In the genomic region with DNA sequence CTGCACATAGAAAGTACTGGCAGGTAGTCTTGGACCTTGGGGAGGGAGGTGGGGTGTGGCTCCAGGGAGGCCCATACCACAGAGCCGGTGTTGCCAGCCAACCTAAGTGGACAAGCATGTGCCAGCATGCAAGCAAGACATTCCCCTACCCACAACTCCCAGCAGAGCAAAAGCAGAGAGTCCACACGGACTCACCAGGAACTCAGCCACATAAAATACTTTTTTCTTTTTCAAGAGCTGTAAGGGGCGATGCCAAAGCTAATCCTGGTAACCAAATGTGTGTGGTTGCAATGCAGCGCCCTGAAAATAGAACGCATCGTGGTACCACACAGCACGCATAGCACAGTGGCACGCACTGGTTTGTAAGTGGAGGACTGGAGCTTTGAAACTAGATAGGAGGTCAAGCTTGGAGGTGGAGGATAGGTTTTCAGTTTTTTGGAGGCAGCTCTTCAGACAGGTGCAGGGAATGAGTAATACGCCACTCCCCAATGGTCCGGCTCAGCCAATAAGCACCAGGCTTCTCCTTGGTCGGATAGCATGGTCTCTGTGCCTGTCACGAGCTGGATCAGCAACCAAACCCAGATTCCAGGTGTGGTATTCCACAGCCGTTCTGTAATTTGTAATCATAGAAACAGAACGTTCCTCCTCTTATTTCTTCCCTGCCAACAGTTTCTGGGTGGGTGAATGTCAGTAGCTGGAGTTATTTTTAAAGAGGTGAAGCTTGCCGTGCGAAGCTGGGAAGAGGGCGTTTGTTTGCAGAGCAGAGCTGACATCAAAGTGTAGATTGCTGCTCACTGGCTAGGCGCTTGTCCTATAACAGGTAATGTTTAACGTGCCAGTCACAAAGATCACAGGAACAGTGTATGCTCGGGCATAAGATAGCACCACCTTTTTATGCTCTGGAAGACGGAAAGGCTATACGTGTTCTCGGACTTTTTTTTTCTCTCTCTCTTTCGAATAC, we compare ENCODE assay signal across 9 mouse cellular contexts.
A peak's percentile ranks its signal among the peaks of the same experiment; 100 is the strongest.
DNase-seq lines count a peak whose midpoint lies in the region; ATAC-seq and TF ChIP-seq lines count a peak whose summit lies in the region.
"Had no signal": no experiment of that assay in that cellular context is flagged by ENCODE, and none has a peak within 500 bp of the region (broad histone marks: within the 10 kb centered on the region; RNA-seq: fewer than 3 reads in every experiment).

No protein-coding gene starts in this region.

- ATAC-seq in intestine, postnatal 0 days: peak; percentile 92
- ATAC-seq in midbrain, postnatal 0 days (ENCODE audit: low FRiP score): peak; percentile 57; the same call in 1 of the 2 replicates

- H3K27me3 ChIP-seq in CH12.LX (replicated peaks): no peaks in the 10 kb centered on the region
- no peaks in the 10 kb centered on the region for H3K27me3 ChIP-seq in intestine, postnatal 0 days (replicated peaks; ENCODE audit: control insufficient read depth, insufficient read depth, low read length)
- no peaks in the 10 kb centered on the region for H3K27me3 ChIP-seq in midbrain, postnatal 0 days (ENCODE audit: insufficient read depth, low read length)
- no peaks in the 10 kb centered on the region for H3K27me3 ChIP-seq in thymus, adult 2 months (ENCODE audit: control insufficient read depth, insufficient read depth, low read length)
- H3K27me3 ChIP-seq: megakaryocyte, embryonic 14.5 days had no signal

- dilution Hi-C loops in CH12.LX (cut with MboI; ENCODE audit: extremely low pct_ligation_motif_present, extremely low pct_unique_long_range_greater_than_20kb, low sequenced_read_pairs): no loop called here

- no peak overlapping the region for H3K27ac ChIP-seq in CH12.LX (ENCODE audit: insufficient read depth, low read depth)
- H3K27ac ChIP-seq in intestine, postnatal 0 days (ENCODE audit: low read depth, low read length): peak overlapping the region; percentile 70
- no peak overlapping the region for H3K27ac ChIP-seq in midbrain, postnatal 0 days (ENCODE audit: low read depth, low read length)
- no peak overlapping the region for H3K27ac ChIP-seq in thymus, adult 2 months (ENCODE audit: control insufficient read depth, insufficient read depth, low read length)

- no peaks in the 10 kb centered on the region for H3K36me3 ChIP-seq in CH12.LX (replicated peaks in 1 of 2; ENCODE audit: control insufficient read depth in 1 of 2, insufficient read depth in 1 of 2, low read length in 1 of 2)
- H3K36me3 ChIP-seq in intestine, postnatal 0 days (ENCODE audit: control insufficient read depth, insufficient read depth): no peaks in the 10 kb centered on the region
- no peaks in the 10 kb centered on the region for H3K36me3 ChIP-seq in midbrain, postnatal 0 days (ENCODE audit: insufficient read depth, low read length)
- no peaks in the 10 kb centered on the region for H3K36me3 ChIP-seq in thymus, adult 2 months (ENCODE audit: control insufficient read depth, insufficient read depth, low read length)

- H3K4me1 ChIP-seq in CH12.LX (ENCODE audit: control insufficient read depth in 1 of 2, insufficient read depth in 2 of 2): peaks cover 8 to 35% of the 10 kb centered on the region in 2 experiments; a peak in 3 of 4 replicates
- peaks cover 3% of the 10 kb centered on the region; the same call in 1 of the 2 replicates for H3K4me1 ChIP-seq in intestine, postnatal 0 days (replicated peaks; ENCODE audit: control insufficient read depth, insufficient read depth, low read length)
- H3K4me1 ChIP-seq in midbrain, postnatal 0 days (ENCODE audit: insufficient read depth, low read length): no peaks in the 10 kb centered on the region
- H3K4me1 ChIP-seq in thymus, adult 2 months (replicated peaks; ENCODE audit: control insufficient read depth, insufficient read depth, low read length): 0 out of 2 replicates have a peak, but pooled peaks cover 2% of the 10 kb centered on the region
- H3K4me1 ChIP-seq: megakaryocyte, embryonic 14.5 days had no signal

- peak overlapping the region; percentile 3; the same call in 1 of the 2 replicates for H3K4me2 ChIP-seq in CH12.LX (ENCODE audit: insufficient read depth, low read depth, poor library complexity, severe bottlenecking)
- peak overlapping the region; percentile 60 for H3K4me2 ChIP-seq in intestine, postnatal 0 days (replicated peaks; ENCODE audit: low read depth)
- H3K4me2 ChIP-seq in midbrain, postnatal 0 days (ENCODE audit: low read depth, low read length, poor library complexity, severe bottlenecking): peak overlapping the region; percentile 35

- H3K4me3 ChIP-seq in CH12.LX (replicated peaks in 1 of 3; ENCODE audit: low read depth in 2 of 3, low read length in 2 of 3, poor library complexity in 1 of 3): no peak overlapping the region
- peak overlapping the region; percentile 53 for H3K4me3 ChIP-seq in intestine, postnatal 0 days (ENCODE audit: low read depth, low read length)
- peak overlapping the region; percentile 17; the same call in 1 of the 2 replicates for H3K4me3 ChIP-seq in midbrain, postnatal 0 days (ENCODE audit: low read depth, low read length)
- H3K4me3 ChIP-seq in thymus, adult 2 months (ENCODE audit: control insufficient read depth, insufficient read depth, low read length): no peak overlapping the region
- H3K4me3 ChIP-seq: megakaryocyte, embryonic 14.5 days had no signal

- WGBS in intestine, postnatal 0 days: 34% methylated on average over 24 of the region's 24 CpGs
- WGBS in midbrain, postnatal 0 days: 73% methylated on average over 24 of the region's 24 CpGs
- WGBS in thymus, adult 2 months: 88% methylated on average over 24 of the region's 24 CpGs

- TF ChIP-seq CTCF in CH12.LX (conservative IDR thresholded peaks at IDR 0.05 in 1 of 2, IDR thresholded peaks at IDR 0.05 in 1 of 2; ENCODE audit: low read depth in 2 of 2, low read length in 2 of 2): no peak
- TF ChIP-seq CTCF in intestine, postnatal 0 days (IDR thresholded peaks at IDR 0.05; ENCODE audit: low read depth): no peak
- TF ChIP-seq CTCF in midbrain, postnatal 0 days (IDR thresholded peaks at IDR 0.05): no peak
- TF ChIP-seq CTCF in thymus, adult 2 months (IDR thresholded peaks at IDR 0.05; ENCODE audit: borderline replicate concordance, control insufficient read depth, extremely low read depth, insufficient read depth, low read length, poor library complexity): no peak

- no peaks in the 10 kb centered on the region for H3K9me3 ChIP-seq in CH12.LX (replicated peaks; ENCODE audit: low read length)
- H3K9me3 ChIP-seq in intestine, postnatal 0 days (ENCODE audit: control insufficient read depth): no peaks in the 10 kb centered on the region
- H3K9me3 ChIP-seq in midbrain, postnatal 0 days (ENCODE audit: low read length): no peaks in the 10 kb centered on the region
- H3K9me3 ChIP-seq: megakaryocyte, embryonic 14.5 days had no signal

- H3K79me2 ChIP-seq in CH12.LX (replicated peaks; ENCODE audit: control insufficient read depth, extremely low read depth, insufficient read depth, poor library complexity, severe bottlenecking): no peaks in the 10 kb centered on the region

- in situ Hi-C loops in CH12.LX (cut with MboI; ENCODE audit: low pct_ligation_motif_present, low pct_unique_long_range_greater_than_20kb, low sequenced_read_pairs): no loop called here

- DNase-seq in CH12.LX (ENCODE audit: extremely low read depth): no peak
- peak; percentile 78 to 79 for DNase-seq in frontal cortex, adult 2 months (ENCODE audit: extremely low spot score in 1 of 2, low spot score in 1 of 2)
- peak; percentile 74 to 79 for DNase-seq in left cerebral cortex, adult 9 months (ENCODE audit: low spot score in 2 of 2)
- DNase-seq in midbrain, postnatal 0 days (ENCODE audit: low spot score): no peak
- DNase-seq in thymus, adult 2 months: no peak
- no peak for DNase-seq in cerebellum, adult 18-20 months
- DNase-seq in cerebellum, postnatal 10 days: no peak

- no peak for TF ChIP-seq POLR2A in CH12.LX (IDR thresholded peaks at IDR 0.05; ENCODE audit: low read depth, low read length)
- no peak for TF ChIP-seq POLR2A in thymus, adult 2 months (IDR thresholded peaks at IDR 0.05; ENCODE audit: control insufficient read depth, extremely low read depth, insufficient read depth, low read length, poor library complexity)

- TF ChIP-seq EP300 in CH12.LX (IDR thresholded peaks at IDR 0.05; ENCODE audit: low read length): no peak

- no peak overlapping the region for H3K9ac ChIP-seq in CH12.LX (ENCODE audit: insufficient read depth, low read depth)
- 0 out of 2 replicates have a peak overlapping the region, but pooled peaks have one; percentile 17 for H3K9ac ChIP-seq in intestine, postnatal 0 days (ENCODE audit: low read depth, low read length)
- H3K9ac ChIP-seq in midbrain, postnatal 0 days (replicated peaks; ENCODE audit: low read length, poor library complexity, severe bottlenecking): no peak overlapping the region

- no peak for TF ChIP-seq RAD21 in CH12.LX (IDR thresholded peaks at IDR 0.05; ENCODE audit: low read depth, low read length)

TF ChIP-seq in CH12.LX, 34 proteins besides CTCF, POLR2A, EP300 and RAD21:
- no peak for TF ChIP-seq KAT2A (IDR thresholded peaks at IDR 0.05; ENCODE audit: insufficient replicate concordance, low read length)
- TF ChIP-seq NRF1 (IDR thresholded peaks at IDR 0.05; ENCODE audit: low read depth, low read length): no peak
- no peak for TF ChIP-seq MAX (IDR thresholded peaks at IDR 0.05; ENCODE audit: low read length)
- no peak for TF ChIP-seq USF2 (conservative IDR thresholded peaks at IDR 0.05; ENCODE audit: low read depth, low read length)
- TF ChIP-seq GABPA (IDR thresholded peaks at IDR 0.05; ENCODE audit: insufficient replicate concordance, low read depth, low read length): no peak
- TF ChIP-seq MAZ (IDR thresholded peaks at IDR 0.05; ENCODE audit: low read depth, low read length): no peak
- TF ChIP-seq MXI1 (IDR thresholded peaks at IDR 0.05; ENCODE audit: low read depth, low read length): no peak
- no peak for TF ChIP-seq TBP (conservative IDR thresholded peaks at IDR 0.05; ENCODE audit: low read depth, low read length)
- no peak for TF ChIP-seq JUND (conservative IDR thresholded peaks at IDR 0.05; ENCODE audit: low read depth, low read length)
- TF ChIP-seq HCFC1 (IDR thresholded peaks at IDR 0.05; ENCODE audit: low read depth, low read length): no peak
- TF ChIP-seq ZC3H11A (IDR thresholded peaks at IDR 0.05; ENCODE audit: low read depth, low read length): no peak
- TF ChIP-seq ZNF384 (IDR thresholded peaks at IDR 0.05; ENCODE audit: low read depth, low read length): no peak
- TF ChIP-seq E2F4 (IDR thresholded peaks at IDR 0.05; ENCODE audit: insufficient replicate concordance, low read depth, low read length): no peak
- no peak for TF ChIP-seq CHD2 (IDR thresholded peaks at IDR 0.05; ENCODE audit: low read length)
- no peak for TF ChIP-seq USF1 (IDR thresholded peaks at IDR 0.05; ENCODE audit: low read depth, low read length)
- TF ChIP-seq SIN3A (IDR thresholded peaks at IDR 0.05; ENCODE audit: low read length): no peak
- no peak for TF ChIP-seq UBTF (IDR thresholded peaks at IDR 0.05; ENCODE audit: low read depth, low read length)

Comparison
In these comparisons a context has a peak if more than half of its experiments do, and no peak if none do; other contexts are left out.
1. DNase-seq: peak in frontal cortex, adult 2 months (2 of 2) and left cerebral cortex, adult 9 months (2 of 2); none in CH12.LX (single experiment), midbrain, postnatal 0 days (single experiment), thymus, adult 2 months (single experiment), cerebellum, adult 18-20 months (0 of 2) and cerebellum, postnatal 10 days (0 of 2).
2. H3K4me2 ChIP-seq: peak in every context shown above with its lines; median percentile 60 in intestine, postnatal 0 days; 35 in midbrain, postnatal 0 days; 3 in CH12.LX.
3. H3K4me3 ChIP-seq: peak in intestine, postnatal 0 days (single experiment) and midbrain, postnatal 0 days (single experiment); none in CH12.LX (0 of 3) and thymus, adult 2 months (single experiment).